Mouse (Mus musculus): ENCODE data around the gene Adamtsl5. TPM values are rescaled to one million over a fixed set of nuclear protein-coding genes. Genes with fewer than 3 reads are reported as not detected.
A peak's percentile ranks its signal among the peaks of the same experiment; 100 is the strongest.

Adamtsl5 gene
- polyA plus RNA-seq, 1 experiment from 2014 or later = 12.7 TPM

DNA sequence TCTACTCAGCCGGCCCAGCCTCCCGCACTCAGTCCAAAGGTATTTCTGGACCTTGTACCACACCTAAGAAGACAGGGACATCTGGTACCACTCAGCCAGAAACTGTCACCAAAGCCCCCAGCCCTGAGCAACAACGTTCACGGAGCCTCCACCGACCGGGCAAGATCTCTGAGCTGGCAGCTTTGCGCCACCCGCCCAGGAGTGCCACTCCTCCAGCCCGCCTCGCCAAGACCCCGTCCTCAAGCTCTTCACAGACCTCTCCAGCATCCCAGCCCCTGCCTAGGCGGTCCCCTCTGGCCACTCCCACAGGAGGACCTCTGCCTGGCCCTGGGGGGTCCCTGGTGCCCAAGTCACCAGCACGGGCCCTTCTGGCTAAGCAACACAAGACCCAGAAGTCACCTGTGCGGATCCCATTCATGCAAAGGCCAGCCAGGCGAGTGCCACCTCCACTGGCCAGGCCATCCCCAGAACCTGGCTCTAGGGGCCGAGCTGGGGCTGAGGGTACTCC, 33.7 kb downstream of the Adamtsl5 start:
- peaks cover 80% of the 10 kb centered on the region for H3K27me3 ChIP-seq
- H3K4me1 ChIP-seq (replicated peaks) = peaks cover 54% of the 10 kb centered on the region
- no peak overlapping the region for H3K27ac ChIP-seq
- no peak overlapping the region for H3K9ac ChIP-seq
- H3K4me2 ChIP-seq = no peak overlapping the region
- ATAC-seq (replicated peaks; ENCODE audit: insufficient number of reproducible peaks, insufficient read depth, low FRiP score, low read depth) = no peak
- no peaks in the 10 kb centered on the region for H3K9me3 ChIP-seq (replicated peaks)
- H3K4me3 ChIP-seq = no peak overlapping the region
- peaks cover 12% of the 10 kb centered on the region; the same call in 1 of the 2 replicates for H3K36me3 ChIP-seq
- WGBS = 40% methylated on average over 16 of the region's 16 CpGs

DNA sequence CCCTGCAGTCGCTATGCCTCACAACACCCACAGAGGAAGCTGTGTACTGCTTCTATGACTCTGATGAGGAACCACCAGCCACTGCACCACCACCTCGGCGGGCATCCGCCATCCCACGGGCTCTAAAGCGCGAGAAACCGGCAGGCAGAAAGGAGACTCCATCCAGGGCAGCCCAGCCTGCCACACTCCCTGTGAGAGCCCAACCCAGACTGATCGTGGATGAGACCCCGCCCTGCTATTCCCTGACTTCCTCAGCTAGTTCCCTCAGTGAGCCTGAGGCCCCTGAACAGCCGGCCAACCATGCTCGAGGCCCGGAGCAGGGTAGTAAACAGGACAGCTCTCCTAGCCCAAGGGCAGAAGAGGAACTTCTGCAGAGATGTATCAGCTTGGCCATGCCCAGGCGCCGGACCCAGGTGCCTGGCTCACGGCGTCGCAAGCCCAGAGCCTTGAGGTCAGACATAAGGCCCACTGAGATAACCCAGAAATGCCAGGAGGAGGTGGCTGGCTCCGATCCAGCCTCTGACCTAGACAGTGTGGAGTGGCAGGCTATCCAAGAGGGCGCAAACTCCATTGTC, 34.5 kb downstream of the Adamtsl5 start:
- H3K27ac ChIP-seq = no peak overlapping the region
- H3K9me3 ChIP-seq (replicated peaks) = no peaks in the 10 kb centered on the region
- ATAC-seq (replicated peaks; ENCODE audit: insufficient number of reproducible peaks, insufficient read depth, low FRiP score, low read depth) = no peak
- no peak overlapping the region; the same call in 1 of the 2 replicates for H3K4me3 ChIP-seq
- H3K4me2 ChIP-seq = peak overlapping the region; percentile 28
- 27% methylated on average over 20 of the region's 20 CpGs for WGBS
- peaks cover 12% of the 10 kb centered on the region; the same call in 1 of the 2 replicates for H3K36me3 ChIP-seq
- H3K27me3 ChIP-seq = peaks cover 89% of the 10 kb centered on the region
- H3K9ac ChIP-seq = no peak overlapping the region
- H3K4me1 ChIP-seq (replicated peaks) = peaks cover 50% of the 10 kb centered on the region

DNA sequence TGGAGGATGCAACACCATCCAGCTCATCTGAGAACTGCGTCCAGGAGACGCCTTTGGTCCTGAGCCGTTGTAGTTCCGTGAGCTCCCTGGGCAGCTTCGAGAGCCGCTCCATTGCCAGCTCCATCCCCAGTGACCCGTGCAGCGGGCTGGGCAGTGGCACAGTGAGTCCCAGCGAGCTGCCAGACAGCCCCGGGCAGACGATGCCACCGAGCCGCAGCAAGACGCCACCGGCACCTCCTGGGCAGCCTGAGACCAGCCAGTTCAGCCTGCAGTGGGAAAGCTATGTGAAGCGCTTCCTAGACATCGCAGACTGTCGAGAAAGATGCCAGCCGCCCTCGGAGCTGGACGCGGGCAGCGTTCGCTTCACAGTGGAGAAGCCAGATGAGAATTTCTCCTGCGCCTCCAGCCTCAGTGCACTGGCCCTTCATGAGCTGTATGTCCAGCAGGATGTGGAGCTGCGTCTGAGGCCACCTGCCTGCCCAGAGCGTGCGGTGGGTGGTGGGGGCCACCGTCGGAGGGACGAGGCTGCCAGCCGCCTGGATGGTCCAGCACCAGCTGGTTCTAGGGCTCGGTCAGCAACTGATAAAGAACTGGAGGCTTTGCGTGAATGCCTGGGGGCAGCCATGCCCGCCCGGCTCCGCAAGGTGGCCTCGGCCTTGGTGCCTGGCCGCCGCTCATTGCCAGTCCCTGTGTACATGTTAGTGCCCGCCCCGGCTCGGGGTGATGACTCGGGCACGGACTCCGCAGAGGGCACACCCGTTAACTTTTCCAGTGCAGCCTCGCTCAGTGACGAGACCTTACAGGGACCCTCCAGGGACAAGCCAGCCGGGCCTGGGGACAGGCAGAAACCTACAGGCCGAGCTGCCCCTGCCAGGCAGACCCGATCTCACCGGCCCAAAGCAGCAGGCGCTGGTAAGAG, 35.4 kb downstream of the Adamtsl5 start:
- peaks cover 50% of the 10 kb centered on the region for H3K4me1 ChIP-seq (replicated peaks)
- H3K9me3 ChIP-seq (replicated peaks) = no peaks in the 10 kb centered on the region
- H3K9ac ChIP-seq = no peak overlapping the region

DNA sequence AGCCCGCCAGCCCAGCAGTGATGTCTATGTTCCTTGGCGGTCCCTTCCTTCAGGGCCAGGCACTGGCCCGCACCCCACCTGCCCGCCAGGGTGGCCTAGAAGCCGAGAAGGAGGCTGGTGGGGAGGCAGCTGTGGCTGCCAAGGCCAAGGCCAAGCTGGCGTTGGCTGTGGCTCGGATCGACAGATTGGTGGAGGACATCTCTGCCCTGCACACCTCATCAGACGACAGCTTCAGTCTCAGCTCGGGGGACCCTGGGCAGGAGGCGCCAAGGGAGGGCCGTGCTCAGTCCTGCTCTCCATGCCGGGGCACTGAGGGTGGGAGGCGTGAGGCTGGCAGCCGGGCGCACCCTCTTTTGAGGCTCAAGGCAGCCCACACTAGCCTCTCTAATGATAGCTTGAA, 36.7 kb downstream of the Adamtsl5 start:
- Histone ChIP-seq H3K9ac (no peak overlapping the region), H3K27ac (no peak overlapping the region), H3K4me1 (replicated peaks) (peaks cover 38% of the 10 kb centered on the region), H3K9me3 (replicated peaks) (no peaks in the 10 kb centered on the region), H3K4me3 (no peak overlapping the region), H3K27me3 (peaks cover 91% of the 10 kb centered on the region), H3K4me2 (no peak overlapping the region), H3K36me3 (no peaks in the 10 kb centered on the region)
- no peak for ATAC-seq (replicated peaks; ENCODE audit: insufficient number of reproducible peaks, insufficient read depth, low FRiP score, low read depth)
- whole genome bisulfite sequencing = 78% methylated on average over 16 of the region's 16 CpGs

More for the DNA sequence above, 35.4 kb downstream of the Adamtsl5 start:
- Histone ChIP-seq H3K27ac (no peak overlapping the region), H3K4me3 (no peak overlapping the region), H3K4me2 (no peak overlapping the region), H3K27me3 (peaks cover 92% of the 10 kb centered on the region), H3K36me3 (peaks cover 3% of the 10 kb centered on the region; the same call in 1 of the 2 replicates)
- 58% methylated on average over 54 of the region's 54 CpGs for WGBS
- ATAC-seq (replicated peaks; ENCODE audit: insufficient number of reproducible peaks, insufficient read depth, low FRiP score, low read depth) = no peak

DNA sequence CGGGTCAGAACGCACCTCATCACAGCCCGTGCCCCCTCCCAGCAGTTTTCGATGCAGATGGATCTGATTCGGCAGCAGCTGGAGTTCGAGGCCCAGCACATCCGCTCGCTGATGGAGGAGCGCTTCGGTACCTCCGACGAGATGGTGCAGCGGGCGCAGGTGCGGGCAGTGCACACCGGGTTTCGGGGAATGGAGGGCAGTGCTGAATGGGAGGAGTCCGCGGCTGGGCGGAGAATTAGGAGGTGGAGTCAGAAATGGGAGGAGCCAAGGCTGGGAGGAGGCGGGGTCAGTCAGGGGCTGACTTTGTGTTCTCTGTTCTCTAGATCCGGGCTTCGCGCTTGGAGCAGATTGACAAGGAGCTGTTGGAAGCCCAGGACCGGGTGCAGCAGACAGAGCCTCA, 43.4 kb downstream of the Adamtsl5 start:
- H3K9me3 ChIP-seq (replicated peaks) = no peaks in the 10 kb centered on the region
- ATAC-seq (replicated peaks; ENCODE audit: insufficient number of reproducible peaks, insufficient read depth, low FRiP score, low read depth) = no peak
- no peak overlapping the region for H3K27ac ChIP-seq
- H3K27me3 ChIP-seq = peaks cover 89% of the 10 kb centered on the region
- H3K4me3 ChIP-seq = 0 out of 2 replicates have a peak overlapping the region, but pooled peaks have one; percentile 11
- 16% methylated on average over 25 of the region's 25 CpGs for WGBS
- H3K4me1 ChIP-seq (replicated peaks) = peaks cover 9% of the 10 kb centered on the region
- H3K36me3 ChIP-seq = no peaks in the 10 kb centered on the region
- peak overlapping the region; percentile 26 for H3K4me2 ChIP-seq
- no peak overlapping the region for H3K9ac ChIP-seq

DNA sequence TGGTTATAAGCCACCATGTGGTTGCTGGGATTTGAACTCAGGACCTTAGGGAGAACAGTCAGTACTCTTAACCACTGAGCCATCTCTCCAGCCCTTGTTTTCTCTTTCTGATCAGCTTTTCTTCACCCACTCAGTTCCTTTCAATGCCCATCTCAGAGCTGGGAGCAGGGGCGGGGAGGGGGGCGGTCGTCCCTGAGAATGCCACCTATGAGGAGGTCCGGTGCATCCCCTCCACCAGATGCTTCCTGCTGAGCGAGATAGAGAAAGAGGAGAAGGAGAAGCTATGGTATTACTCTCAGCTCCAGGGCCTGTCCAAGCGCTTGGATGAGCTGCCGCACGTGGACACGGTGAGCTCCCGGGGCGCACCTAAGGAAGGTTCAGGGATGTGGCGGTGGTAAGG, 43.8 kb downstream of the Adamtsl5 start:
- no peak overlapping the region for H3K9ac ChIP-seq
- H3K27ac ChIP-seq = no peak overlapping the region
- ATAC-seq (replicated peaks; ENCODE audit: insufficient number of reproducible peaks, insufficient read depth, low FRiP score, low read depth) = no peak
- H3K4me1 ChIP-seq (replicated peaks) = peaks cover 9% of the 10 kb centered on the region
- peak overlapping the region; percentile 26 for H3K4me2 ChIP-seq
- 0 out of 2 replicates have a peak overlapping the region, but pooled peaks have one; percentile 11 for H3K4me3 ChIP-seq
- WGBS = 25% methylated on average over 12 of the region's 12 CpGs
- H3K9me3 ChIP-seq (replicated peaks) = no peaks in the 10 kb centered on the region
- peaks cover 90% of the 10 kb centered on the region for H3K27me3 ChIP-seq
- H3K36me3 ChIP-seq = no peaks in the 10 kb centered on the region

DNA sequence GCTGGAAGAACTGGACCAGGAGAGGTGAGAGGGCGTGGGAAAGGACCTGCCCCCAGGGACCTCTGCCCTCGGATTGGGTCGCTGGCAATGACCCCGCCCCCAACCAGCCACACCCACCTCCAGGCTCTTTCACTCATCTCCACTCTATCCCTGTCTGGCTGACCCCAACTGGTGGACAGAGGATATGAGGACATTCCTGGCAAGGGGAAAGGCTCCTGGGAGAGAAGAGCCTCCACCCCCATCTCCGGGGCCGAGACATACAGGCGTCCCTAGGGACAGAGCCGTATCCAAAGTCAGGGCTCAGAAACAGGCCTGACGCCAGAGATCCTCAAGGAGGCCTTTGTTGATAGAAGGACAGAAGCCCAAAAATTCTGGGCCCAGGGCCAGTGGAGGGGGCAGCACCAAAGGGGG, 45.7 kb downstream of the Adamtsl5 start:
- Histone ChIP-seq H3K4me3 (no peak overlapping the region), H3K9me3 (replicated peaks) (no peaks in the 10 kb centered on the region), H3K27ac (peak overlapping the region; percentile 42; the same call in 1 of the 2 replicates), H3K4me1 (replicated peaks) (peaks cover 10% of the 10 kb centered on the region), H3K36me3 (no peaks in the 10 kb centered on the region), H3K4me2 (peak overlapping the region; percentile 21), H3K9ac (no peak overlapping the region; the same call in 1 of the 2 replicates), H3K27me3 (peaks cover 97% of the 10 kb centered on the region)
- ATAC-seq (replicated peaks; ENCODE audit: insufficient number of reproducible peaks, insufficient read depth, low FRiP score, low read depth) = peak; percentile 53
- 11% methylated on average over 9 of the region's 9 CpGs for WGBS

DNA sequence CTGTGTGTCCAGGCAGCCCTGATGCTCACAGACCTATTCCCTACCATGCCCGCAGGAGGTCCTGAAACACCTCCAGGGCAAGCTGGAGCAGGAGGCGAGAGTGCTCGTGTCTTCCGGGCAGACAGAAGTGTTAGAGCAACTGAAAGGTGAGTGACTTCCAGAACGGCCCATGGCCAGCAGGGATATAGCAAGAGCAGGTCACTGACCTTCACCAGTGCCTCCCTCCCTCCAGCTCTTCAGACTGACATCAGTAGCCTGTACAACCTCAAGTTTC, 46.2 kb downstream of the Adamtsl5 start:
- Histone ChIP-seq H3K4me2 (peak overlapping the region; percentile 21), H3K4me3 (no peak overlapping the region), H3K27me3 (peaks cover 97% of the 10 kb centered on the region), H3K36me3 (no peaks in the 10 kb centered on the region), H3K9me3 (replicated peaks) (no peaks in the 10 kb centered on the region), H3K27ac (peak overlapping the region; percentile 42; the same call in 1 of the 2 replicates), H3K4me1 (replicated peaks) (peaks cover 14% of the 10 kb centered on the region), H3K9ac (no peak overlapping the region)
- no peak for ATAC-seq (replicated peaks; ENCODE audit: insufficient number of reproducible peaks, insufficient read depth, low FRiP score, low read depth)
- 54% methylated on average over 5 of the region's 5 CpGs for WGBS

DNA sequence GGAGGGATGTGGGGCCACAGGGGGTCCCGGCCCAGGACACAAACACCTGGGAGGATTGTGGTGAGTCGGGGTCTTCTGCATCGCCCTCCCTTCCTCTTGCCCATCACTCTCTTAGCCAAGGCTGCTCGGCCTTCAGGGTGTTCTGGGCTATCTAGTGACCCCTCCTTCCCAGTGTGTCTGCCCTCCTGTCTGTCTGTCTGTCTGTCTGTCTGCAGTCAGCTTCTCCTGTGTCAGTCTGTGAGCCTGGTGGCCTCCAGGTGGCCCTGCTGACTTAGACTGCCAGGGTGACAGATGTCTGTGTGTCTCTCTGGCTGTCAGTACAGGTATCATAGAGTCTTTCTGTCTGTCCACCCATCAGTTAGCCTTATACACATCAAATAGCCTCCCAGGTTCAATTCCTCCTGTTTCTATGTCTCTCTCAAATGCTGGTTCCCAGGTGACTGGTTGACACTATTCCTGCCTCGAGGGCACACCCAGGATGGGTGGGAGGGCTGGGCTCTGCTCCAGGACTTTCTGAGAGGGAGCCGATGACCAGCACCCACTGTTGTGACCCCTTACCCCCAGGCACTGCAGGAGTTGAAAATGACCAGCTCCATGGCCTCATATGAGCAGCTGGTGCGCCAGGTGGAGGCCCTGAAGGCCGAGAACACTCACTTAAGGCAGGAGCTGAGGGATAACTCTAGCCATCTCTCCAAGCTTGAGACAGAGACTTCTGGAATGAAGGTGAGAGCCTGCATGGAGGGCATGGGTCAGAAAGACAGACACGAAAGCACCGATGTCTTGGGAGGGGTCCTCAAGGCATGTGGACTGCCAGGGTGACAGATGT, 46.7 kb downstream of the Adamtsl5 start:
- Histone ChIP-seq H3K27ac (peak overlapping the region; percentile 42; the same call in 1 of the 2 replicates), H3K27me3 (peaks cover 97% of the 10 kb centered on the region), H3K9ac (no peak overlapping the region), H3K4me3 (no peak overlapping the region), H3K36me3 (no peaks in the 10 kb centered on the region), H3K9me3 (replicated peaks) (no peaks in the 10 kb centered on the region), H3K4me1 (replicated peaks) (peaks cover 19% of the 10 kb centered on the region), H3K4me2 (no peak overlapping the region)
- ATAC-seq (replicated peaks; ENCODE audit: insufficient number of reproducible peaks, insufficient read depth, low FRiP score, low read depth) = no peak
- WGBS = 75% methylated on average over 10 of the region's 10 CpGs

DNA sequence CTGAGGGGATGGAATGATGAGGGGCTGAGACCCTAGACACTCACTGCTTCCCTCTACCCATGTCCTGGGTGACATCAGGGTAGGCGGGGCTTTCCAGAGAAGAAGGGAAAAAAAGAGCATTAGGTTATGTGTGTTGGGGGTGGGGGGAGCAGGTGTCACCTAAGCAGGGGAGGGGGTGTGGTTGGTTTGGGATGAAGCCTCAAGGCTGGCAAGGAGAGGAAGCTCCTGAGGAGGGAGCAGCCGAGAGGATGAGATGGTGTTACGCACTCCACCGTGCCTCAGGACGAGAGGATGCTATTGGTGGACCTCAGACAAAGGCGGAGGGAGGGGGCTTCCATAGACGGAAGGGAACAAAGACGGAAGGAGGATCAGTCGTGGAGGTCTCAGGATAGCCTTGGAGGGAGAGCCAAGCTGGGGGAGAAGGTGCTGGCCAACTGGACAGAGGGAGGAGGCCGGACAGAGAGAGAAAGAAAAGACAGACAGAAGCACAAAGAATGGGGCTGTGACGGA, 47.5 kb downstream of the Adamtsl5 start:
- H3K9ac ChIP-seq = no peak overlapping the region
- peaks cover 25% of the 10 kb centered on the region for H3K4me1 ChIP-seq (replicated peaks)
- H3K36me3 ChIP-seq = no peaks in the 10 kb centered on the region
- H3K27me3 ChIP-seq = peaks cover 90% of the 10 kb centered on the region
- no peak overlapping the region for H3K4me3 ChIP-seq
- no peak overlapping the region for H3K4me2 ChIP-seq
- WGBS = 38% methylated on average over 11 of the region's 11 CpGs
- H3K9me3 ChIP-seq (replicated peaks) = no peaks in the 10 kb centered on the region
- ATAC-seq (replicated peaks; ENCODE audit: insufficient number of reproducible peaks, insufficient read depth, low FRiP score, low read depth) = no peak
- no peak overlapping the region for H3K27ac ChIP-seq

DNA sequence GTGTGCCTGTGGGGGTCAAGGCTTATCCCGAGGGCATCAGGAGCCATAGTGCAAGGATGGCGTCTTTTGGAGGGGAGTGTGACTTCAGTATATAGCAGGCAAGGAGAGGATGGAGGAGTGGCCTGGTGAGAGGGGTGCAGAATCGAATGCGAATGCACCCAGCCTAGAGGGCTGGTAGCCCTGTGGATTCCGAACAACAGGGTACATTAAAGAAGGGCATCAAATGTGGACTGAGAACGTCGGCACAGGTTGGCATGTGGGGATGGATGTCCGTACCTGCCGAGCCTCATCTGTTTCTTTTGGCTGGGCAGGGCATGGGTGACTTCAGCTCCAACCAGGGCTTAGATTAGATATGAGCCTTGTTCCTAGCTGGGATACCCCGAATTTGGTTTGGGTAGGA, 48.4 kb downstream of the Adamtsl5 start:
- Histone ChIP-seq H3K9me3 (replicated peaks) (no peaks in the 10 kb centered on the region), H3K9ac (no peak overlapping the region), H3K36me3 (no peaks in the 10 kb centered on the region), H3K27ac (no peak overlapping the region), H3K4me2 (no peak overlapping the region), H3K27me3 (peaks cover 81% of the 10 kb centered on the region), H3K4me1 (replicated peaks) (peaks cover 33% of the 10 kb centered on the region), H3K4me3 (no peak overlapping the region)
- ATAC-seq (replicated peaks; ENCODE audit: insufficient number of reproducible peaks, insufficient read depth, low FRiP score, low read depth) = no peak
- WGBS = 48% methylated on average over 10 of the region's 10 CpGs
